Mouse (Mus musculus) common myeloid progenitor, adult 5-6 weeks (primary cell): ENCODE measurements at regions not wholly inside any gene's neighbourhood (a gene's known extent, or its start where the extent isn't known, plus 50 kb on each side); places are given as distances from the start of the nearest gene placed in this dataset.
A peak's percentile ranks its signal among the peaks of the same experiment; 100 is the strongest.

Source experiments
- ATAC-seq: replicated peaks from 2 replicates; pipeline ENCODE4 v1.8.0; 2016; ENCODE audit warnings: low read depth, mild to moderate bottlenecking, moderate TSS enrichment, inconsistent platforms; ENCODE audit not compliant: poor library complexity, severe bottlenecking

- no peak for ATAC-seq
Measured at GRCm38 (mm10) chr2:144123395-144124034, 90.7 kb downstream of the Banf2 start.

- ATAC-seq, result no peak
Measured at GRCm38 (mm10) chr2:144127082-144128037, 94.5 kb downstream of the Banf2 start.

GRCm38 (mm10) chr2:144128038-144128402 is 95.2 kb downstream of the Banf2 start:
- no peak for ATAC-seq

GRCm38 (mm10) chr2:144128527-144128926 is 95.7 kb downstream of the Banf2 start:
- ATAC-seq, result no peak

GRCm38 (mm10) chr2:144133806-144134574 is 101.1 kb downstream of the Banf2 start:
- no peak for ATAC-seq

GRCm38 (mm10) chr2:144134575-144134958 is 101.7 kb downstream of the Banf2 start:
- ATAC-seq, result no peak

GRCm38 (mm10) chr2:144135586-144135985 is 102.7 kb downstream of the Banf2 start:
- ATAC-seq, result no peak

GRCm38 (mm10) chr2:144143620-144144384 is 110.9 kb downstream of the Banf2 start:
- no peak for ATAC-seq

- ATAC-seq, result no peak
Measured at GRCm38 (mm10) chr2:144144486-144145136, 111.8 kb downstream of the Banf2 start.

- no peak for ATAC-seq
Measured at GRCm38 (mm10) chr2:144156456-144157211, 113.8 kb upstream of the Mgme1 start.

GRCm38 (mm10) chr2:144157343-144157742 is 113.1 kb upstream of the Mgme1 start:
- no peak for ATAC-seq

- no peak for ATAC-seq
Measured at GRCm38 (mm10) chr2:144158256-144158655, 112.2 kb upstream of the Mgme1 start.

- ATAC-seq, result no peak
Measured at GRCm38 (mm10) chr2:144159854-144160331, 110.6 kb upstream of the Mgme1 start.

GRCm38 (mm10) chr2:144160434-144160833 is 110.0 kb upstream of the Mgme1 start:
- no peak for ATAC-seq

GRCm38 (mm10) chr2:144161852-144162251 is 108.6 kb upstream of the Mgme1 start:
- no peak for ATAC-seq

GRCm38 (mm10) chr2:144164102-144164501 is 106.4 kb upstream of the Mgme1 start:
- no peak for ATAC-seq

- ATAC-seq, result peak; percentile 87
Measured at GRCm38 (mm10) chr2:144164986-144165821, 105.3 kb upstream of the Mgme1 start.
